Mouse (Mus musculus) ES-E14 (cell line): ENCODE measurements at regions not wholly inside any gene's neighbourhood (a gene's known extent, or its start where the extent isn't known, plus 50 kb on each side); places are given as distances from the start of the nearest gene placed in this dataset.

Experiments used
- CHD2 ChIP-seq: IDR thresholded peaks from 2 replicates; pipeline ENCODE4 v1.6.1; 2014; ENCODE audit warnings: mild to moderate bottlenecking, low read depth, low read length, inconsistent platforms
- HCFC1 ChIP-seq: IDR thresholded peaks from 2 replicates; pipeline ENCODE4 v1.6.1; 2012; ENCODE audit warnings: low read length, inconsistent platforms, borderline replicate concordance; ENCODE audit not compliant: insufficient read depth
- MAFK ChIP-seq: IDR thresholded peaks from 2 replicates; pipeline ENCODE4 v1.6.1; 2014; ENCODE audit warnings: mild to moderate bottlenecking, low read depth, low read length, inconsistent platforms; ENCODE audit not compliant: insufficient read depth
- ZC3H11A ChIP-seq: IDR thresholded peaks from 2 replicates; pipeline ENCODE4 v1.6.1; 2012; ENCODE audit warnings: low read depth, mild to moderate bottlenecking, inconsistent platforms, low read length, borderline replicate concordance
- ZNF384 ChIP-seq: IDR thresholded peaks from 2 replicates; pipeline ENCODE4 v1.6.1; 2012; ENCODE audit warnings: low read depth, low read length, inconsistent platforms

DNA sequence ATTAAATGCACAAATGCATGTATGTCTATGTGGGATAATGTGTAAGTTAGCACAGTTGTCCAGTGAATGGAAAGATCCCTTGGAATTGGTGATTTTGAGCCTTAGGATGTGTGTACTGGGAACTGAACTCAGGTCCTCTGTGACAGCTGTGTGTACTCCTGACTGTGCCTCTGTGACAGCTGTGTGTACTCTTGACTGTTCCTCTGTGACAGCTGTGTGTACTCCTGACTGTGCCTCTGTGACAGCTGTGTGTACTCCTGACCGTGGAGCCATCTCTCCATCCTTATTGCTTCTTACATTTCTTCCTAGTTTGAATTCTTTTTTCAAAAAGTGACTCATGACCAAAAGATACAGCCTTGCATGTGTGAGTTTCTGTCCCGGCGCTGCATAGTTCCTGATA is 239.7 kb downstream of the Gpat3 start:
- TF ChIP-seq HCFC1 (no peak), ZNF384 (no peak), ZC3H11A (no peak), CHD2 (no peak), MAFK (no peak)
